Mouse (Mus musculus) forebrain, embryonic 13.5 days (tissue): ENCODE measurements around the gene Prss21. TPM values are rescaled to one million over a fixed set of nuclear protein-coding genes. Genes with fewer than 3 reads are reported as not detected.

Experiments
- ATAC-seq: fragments of 200-750 bp; cut with Nextera tagmentation; 2 replicates; pipeline ENCODE4 v1.8.0; 2017
- H3K27ac ChIP-seq: fragments of 300-500 bp; sonication (generic); 2 replicates; pipeline ENCODE4 v1.5.1; 2015; ENCODE audit warnings: inconsistent platforms, mild to moderate bottlenecking, moderate library complexity
- H3K27me3 ChIP-seq: fragments of 300-500 bp; sonication (generic); 2 replicates; pipeline ENCODE4 v1.6.1; 2015; ENCODE audit warnings: mild to moderate bottlenecking, inconsistent platforms
- H3K36me3 ChIP-seq: fragments of 300-500 bp; sonication (generic); 2 replicates; pipeline ENCODE4 v1.6.1; 2015; ENCODE audit warnings: mild to moderate bottlenecking, inconsistent platforms; ENCODE audit not compliant: poor library complexity, severe bottlenecking
- H3K4me1 ChIP-seq: fragments of 300-500 bp; sonication (generic); 2 replicates; pipeline ENCODE4 v1.6.1; 2015; ENCODE audit warnings: inconsistent platforms
- H3K4me2 ChIP-seq: fragments of 300-500 bp; sonication (generic); 2 replicates; pipeline ENCODE4 v1.6.1; 2015; ENCODE audit warnings: inconsistent platforms, mild to moderate bottlenecking, moderate library complexity
- H3K4me3 ChIP-seq: fragments of 300-500 bp; sonication (generic); 2 replicates; pipeline ENCODE4 v1.5.1; 2015; ENCODE audit warnings: mild to moderate bottlenecking, inconsistent platforms
- H3K9ac ChIP-seq: fragments of 300-500 bp; sonication (generic); 2 replicates; pipeline ENCODE4 v1.6.1; 2015; ENCODE audit warnings: mild to moderate bottlenecking, inconsistent platforms
- H3K9me3 ChIP-seq: fragments of 300-500 bp; sonication (generic); replicated peaks from 2 replicates; pipeline ENCODE4 v1.6.1; 2016; ENCODE audit warnings: inconsistent platforms
- WGBS: fragments of 180-500 bp; shearing (Covaris S2); methylation state at CpG from one replicate; pipeline ENCODE4 v1.1.7; 2015; 5-methylcytosine and 5-hydroxymethylcytosine counted together
- polyA plus RNA-seq: library from polyadenylated mRNA; unstranded; fragments of >200 nt; fragmentation: Nextera tagmentation; extraction: Ambion mirVana; gene quantifications from 2 replicates; pipeline ENCODE4 v1.2.1, GENCODE M21; 2015

Gene Prss21
- polyA plus RNA-seq, 1 experiment from 2014 or later = not detected

GRCm38 (mm10) chr17:23841145-23841544 is 26.7 kb upstream of the Prss21 start:
- Histone ChIP-seq H3K9ac (no peak overlapping the region), H3K36me3 (no peaks in the 10 kb centered on the region), H3K27ac (no peak overlapping the region), H3K9me3 (no peaks in the 10 kb centered on the region), H3K4me3 (no peak overlapping the region), H3K4me1 (0 out of 2 replicates have a peak, but pooled peaks cover 4% of the 10 kb centered on the region), H3K27me3 (peaks cover 9% of the 10 kb centered on the region; the same call in 1 of the 2 replicates), H3K4me2 (no peak overlapping the region)
- peak; percentile 33; the same call in 1 of the 2 replicates for ATAC-seq
- WGBS = 29% methylated on average over 4 of the region's 4 CpGs

GRCm38 (mm10) chr17:23843141-23843811 is 24.6 kb upstream of the Prss21 start:
- Histone ChIP-seq H3K9ac (no peak overlapping the region), H3K4me3 (no peak overlapping the region), H3K27me3 (peaks cover 11% of the 10 kb centered on the region; the same call in 1 of the 2 replicates), H3K9me3 (no peaks in the 10 kb centered on the region), H3K4me2 (peak overlapping the region; percentile 42), H3K4me1 (0 out of 2 replicates have a peak, but pooled peaks cover 4% of the 10 kb centered on the region), H3K36me3 (no peaks in the 10 kb centered on the region), H3K27ac (no peak overlapping the region)
- 51% methylated on average over 23 of the region's 23 CpGs for WGBS
- 0 out of 2 replicates have a peak, but pooled peaks have one; percentile 36 for ATAC-seq

GRCm38 (mm10) chr17:23843812-23844273 is 24.0 kb upstream of the Prss21 start, which contains the start of the genes Prss32 and Prss41:
TSS of gene Prss32 (plus strand) at chr17:23843855.
TSS of gene Prss41 (minus strand) at chr17:23844172.
- Histone ChIP-seq H3K4me2 (peak within 1 kb of the TSS; percentile 42), H3K36me3 (no peaks in the 10 kb centered on the region), H3K9ac (no peak within 1 kb of the TSS), H3K27ac (no peak within 1 kb of the TSS), H3K4me1 (0 out of 2 replicates have a peak, but pooled peaks cover 4% of the 10 kb centered on the region), H3K9me3 (no peaks in the 10 kb centered on the region), H3K4me3 (peak within 1 kb of the TSS; percentile 23), H3K27me3 (peaks cover 11% of the 10 kb centered on the region; the same call in 1 of the 2 replicates)
- WGBS = 9% methylated on average over 19 of the region's 19 CpGs
- ATAC-seq = 0 out of 2 replicates have a peak, but pooled peaks have one; percentile 24

GRCm38 (mm10) chr17:23850028-23850427 is 17.8 kb upstream of the Prss21 start:
- Histone ChIP-seq H3K27ac (no peak overlapping the region), H3K9me3 (no peaks in the 10 kb centered on the region), H3K4me2 (no peak overlapping the region), H3K4me1 (no peaks in the 10 kb centered on the region), H3K36me3 (no peaks in the 10 kb centered on the region), H3K27me3 (0 out of 2 replicates have a peak, but pooled peaks cover 6% of the 10 kb centered on the region), H3K4me3 (no peak overlapping the region), H3K9ac (no peak overlapping the region)
- WGBS = 54% methylated on average over 2 of the region's 2 CpGs
- ATAC-seq = no peak

- Histone ChIP-seq H3K9ac (no peak overlapping the region), H3K27me3 (0 out of 2 replicates have a peak, but pooled peaks cover 6% of the 10 kb centered on the region), H3K4me2 (no peak overlapping the region), H3K9me3 (no peaks in the 10 kb centered on the region), H3K4me3 (no peak overlapping the region), H3K27ac (no peak overlapping the region), H3K4me1 (no peaks in the 10 kb centered on the region), H3K36me3 (no peaks in the 10 kb centered on the region)
- peak; percentile 69; the same call in 1 of the 2 replicates for ATAC-seq
- WGBS = 62% methylated on average over 19 of the region's 19 CpGs
These were observed 16.8 kb upstream of the Prss21 start for GRCm38 (mm10) chr17:23850853-23851749.

GRCm38 (mm10) chr17:23853292-23853691 is 14.6 kb upstream of the Prss21 start:
- Histone ChIP-seq H3K9me3 (no peaks in the 10 kb centered on the region), H3K9ac (no peak overlapping the region), H3K27ac (no peak overlapping the region), H3K4me2 (no peak overlapping the region), H3K4me1 (no peaks in the 10 kb centered on the region), H3K36me3 (no peaks in the 10 kb centered on the region), H3K4me3 (no peak overlapping the region), H3K27me3 (no peaks in the 10 kb centered on the region)
- no peak; the same call in 1 of the 2 replicates for ATAC-seq
- WGBS = 22% methylated on average over 5 of the region's 5 CpGs

GRCm38 (mm10) chr17:23854229-23854765 is 13.6 kb upstream of the Prss21 start:
- H3K9ac ChIP-seq = no peak overlapping the region
- no peaks in the 10 kb centered on the region for H3K9me3 ChIP-seq
- 89% methylated on average over 10 of the region's 10 CpGs for WGBS
- no peak overlapping the region for H3K27ac ChIP-seq
- no peak for ATAC-seq
- no peak overlapping the region for H3K4me3 ChIP-seq
- H3K4me1 ChIP-seq = no peaks in the 10 kb centered on the region
- H3K36me3 ChIP-seq = no peaks in the 10 kb centered on the region
- no peaks in the 10 kb centered on the region for H3K27me3 ChIP-seq
- H3K4me2 ChIP-seq = no peak overlapping the region

GRCm38 (mm10) chr17:23857193-23857592 is 10.7 kb upstream of the Prss21 start:
- no peak for ATAC-seq
- WGBS = 87% methylated on average over 6 of the region's 6 CpGs
- no peaks in the 10 kb centered on the region for H3K36me3 ChIP-seq

GRCm38 (mm10) chr17:23857913-23858312 is 9.9 kb upstream of the Prss21 start:
- 90% methylated on average over 2 of the region's 2 CpGs for WGBS

More at GRCm38 (mm10) chr17:23857193-23857592, 10.7 kb upstream of the Prss21 start:
- H3K9me3 ChIP-seq = no peaks in the 10 kb centered on the region
- no peaks in the 10 kb centered on the region for H3K27me3 ChIP-seq
- H3K9ac ChIP-seq = no peak overlapping the region
- no peak overlapping the region for H3K4me3 ChIP-seq
- no peaks in the 10 kb centered on the region for H3K4me1 ChIP-seq
- no peak overlapping the region for H3K4me2 ChIP-seq
- no peak overlapping the region for H3K27ac ChIP-seq

GRCm38 (mm10) chr17:23862926-23863325 is 4.9 kb upstream of the Prss21 start:
- no peak overlapping the region for H3K9ac ChIP-seq
- no peak overlapping the region for H3K27ac ChIP-seq
- WGBS = 81% methylated on average over 4 of the region's 4 CpGs
- no peak overlapping the region for H3K4me2 ChIP-seq
- no peaks in the 10 kb centered on the region for H3K9me3 ChIP-seq
- H3K36me3 ChIP-seq = no peaks in the 10 kb centered on the region
- H3K27me3 ChIP-seq = no peaks in the 10 kb centered on the region
- no peaks in the 10 kb centered on the region for H3K4me1 ChIP-seq
- no peak for ATAC-seq
- no peak overlapping the region for H3K4me3 ChIP-seq

More at GRCm38 (mm10) chr17:23857913-23858312, 9.9 kb upstream of the Prss21 start:
- Histone ChIP-seq H3K27ac (no peak overlapping the region), H3K9ac (no peak overlapping the region), H3K4me2 (no peak overlapping the region), H3K36me3 (no peaks in the 10 kb centered on the region), H3K4me3 (no peak overlapping the region), H3K27me3 (no peaks in the 10 kb centered on the region), H3K4me1 (no peaks in the 10 kb centered on the region), H3K9me3 (no peaks in the 10 kb centered on the region)
- no peak for ATAC-seq

- Histone ChIP-seq H3K4me1 (no peaks in the 10 kb centered on the region), H3K36me3 (no peaks in the 10 kb centered on the region), H3K27me3 (no peaks in the 10 kb centered on the region), H3K4me3 (no peak overlapping the region), H3K9ac (no peak overlapping the region), H3K9me3 (no peaks in the 10 kb centered on the region), H3K27ac (no peak overlapping the region), H3K4me2 (no peak overlapping the region)
- ATAC-seq = no peak
- 88% methylated on average over 11 of the region's 11 CpGs for WGBS
These were observed 657 bp downstream of the Prss21 start for GRCm38 (mm10) chr17:23868513-23868912.
